Mouse (Mus musculus) liver, embryonic 14.5 days (tissue): ENCODE measurements at regions not wholly inside any gene's neighbourhood (a gene's known extent, or its start where the extent isn't known, plus 50 kb on each side); places are given as distances from the start of the nearest gene placed in this dataset.

Experiments used
- CTCF ChIP-seq: IDR thresholded peaks from 2 replicates; pipeline ENCODE4 v1.5.1; 2016; ENCODE audit warnings: antibody characterized with exemption, low read depth, control low read depth
- EP300 ChIP-seq: IDR thresholded peaks from 2 replicates; pipeline ENCODE4 v1.6.1; 2016; ENCODE audit warnings: antibody characterized with exemption, low read depth

- no peak for TF ChIP-seq CTCF
- no peak for TF ChIP-seq EP300
Observed at GRCm38 (mm10) chr2:74099671-74100372, 188.7 kb upstream of the Atp5g3 start.
